Mouse (Mus musculus): Measurements from ENCODE around the gene Fam216a.
"Not testable (repeated sequence)": the region's sequence is repeated elsewhere in the genome, so short reads cannot be mapped to it uniquely, and the experiment has no call there.

Gene Fam216a

GRCm38 (mm10) chr5:122319474-122320204, 52.5 kb downstream of the Fam216a start:
- DNase-seq, result peak; percentile 48

GRCm38 (mm10) chr5:122318976-122319375, 53.2 kb downstream of the Fam216a start:
- DNase-seq, result not testable (repeated sequence)

- DNase-seq, result peak; percentile 72
Measured at GRCm38 (mm10) chr5:122318100-122318499, 54.1 kb downstream of the Fam216a start.

GRCm38 (mm10) chr5:122317329-122318045, 54.7 kb downstream of the Fam216a start:
- peak; percentile 47 for DNase-seq

- DNase-seq, result peak; percentile 97
Measured at GRCm38 (mm10) chr5:122314966-122315667, 57.0 kb downstream of the Fam216a start.
